Mouse (Mus musculus): ENCODE results near the gene Ttc9b. TPM values are rescaled to one million over a fixed set of nuclear protein-coding genes. Genes with fewer than 3 reads are reported as not detected.

Ttc9b gene
- polyA plus RNA-seq, 1 experiment from 2014 or later = 0.07 TPM

DNA sequence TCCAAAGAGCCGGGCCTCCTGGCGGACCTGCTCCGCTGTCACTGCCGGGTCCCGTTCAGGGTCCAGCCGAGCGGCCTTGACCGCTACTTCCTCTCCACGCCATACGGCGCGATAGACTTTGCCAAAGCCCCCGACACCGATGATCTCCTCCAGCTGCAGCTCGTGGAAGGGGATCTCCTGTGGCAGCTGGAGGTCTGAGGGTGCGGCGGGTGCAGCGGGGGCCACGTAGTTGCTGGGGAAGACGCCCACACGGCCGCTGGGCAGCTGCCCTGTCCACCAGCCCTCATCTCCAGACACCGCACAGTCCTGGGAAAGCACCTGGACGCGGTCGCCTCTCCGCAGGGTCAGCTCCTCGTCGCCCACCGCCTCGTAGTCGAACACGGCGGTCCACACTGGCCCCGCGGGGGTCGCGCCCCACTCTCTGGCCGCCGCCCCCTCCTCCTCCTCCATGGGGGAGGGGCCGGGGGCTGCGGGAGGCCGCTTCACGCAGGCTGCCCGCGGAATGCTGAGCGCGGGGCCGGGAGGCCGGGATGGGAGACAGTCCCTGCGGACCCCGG lies 19.9 kb downstream of the Ttc9b start:
- H3K27ac ChIP-seq (ENCODE audit: low read length) = no peak overlapping the region

DNA sequence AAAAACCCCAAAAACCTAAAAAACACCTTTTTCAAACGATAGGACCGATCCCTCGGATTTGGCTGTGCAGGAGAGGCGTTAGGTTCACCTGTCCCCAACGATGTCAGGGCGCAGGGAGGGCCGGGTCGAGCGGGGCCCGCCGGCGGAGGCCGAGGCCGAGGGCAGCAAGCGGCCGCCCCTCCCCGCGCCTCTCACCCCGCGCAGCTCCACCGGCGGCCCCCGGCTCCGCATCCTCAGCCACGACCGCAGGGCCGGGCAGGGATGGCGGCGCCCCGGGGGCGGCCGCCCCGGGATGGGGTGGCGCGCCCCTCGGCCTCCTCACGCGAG lies 20.4 kb downstream of the Ttc9b start:
- ATAC-seq (replicated peaks; ENCODE audit: extremely low read depth, insufficient read depth, low FRiP score) = peak; percentile 79
- peaks cover 4% of the 10 kb centered on the region; the same call in 1 of the 2 replicates for H3K36me3 ChIP-seq (ENCODE audit: control insufficient read depth, insufficient read depth)
- 0% methylated on average over 37 of the region's 38 CpGs for WGBS
- H3K4me1 ChIP-seq (ENCODE audit: control insufficient read depth, insufficient read depth, low read length) = peaks cover 6% of the 10 kb centered on the region
- no peaks in the 10 kb centered on the region for H3K27me3 ChIP-seq (ENCODE audit: control insufficient read depth, insufficient read depth, low read length)
- peak overlapping the region; percentile 82 for H3K9ac ChIP-seq (ENCODE audit: low read length)
- peak overlapping the region; percentile 99 for H3K4me2 ChIP-seq (ENCODE audit: low read depth, low read length)
- H3K9me3 ChIP-seq (replicated peaks; ENCODE audit: control insufficient read depth, low read length) = no peaks in the 10 kb centered on the region
- H3K27ac ChIP-seq (ENCODE audit: low read length) = peak overlapping the region; percentile 93
- H3K4me3 ChIP-seq (ENCODE audit: low read length) = peak overlapping the region; percentile 88

More for the DNA sequence above, 19.9 kb downstream of the Ttc9b start:
- Histone ChIP-seq H3K9me3 (replicated peaks; ENCODE audit: control insufficient read depth, low read length) (no peaks in the 10 kb centered on the region), H3K4me3 (ENCODE audit: low read length) (peak overlapping the region; percentile 88), H3K4me2 (ENCODE audit: low read depth, low read length) (peak overlapping the region; percentile 99), H3K36me3 (ENCODE audit: control insufficient read depth, insufficient read depth) (peaks cover 4% of the 10 kb centered on the region; the same call in 1 of the 2 replicates), H3K9ac (ENCODE audit: low read length) (peak overlapping the region; percentile 82), H3K4me1 (ENCODE audit: control insufficient read depth, insufficient read depth, low read length) (peaks cover 6% of the 10 kb centered on the region), H3K27me3 (ENCODE audit: control insufficient read depth, insufficient read depth, low read length) (no peaks in the 10 kb centered on the region)
- 1% methylated on average over 48 of the region's 52 CpGs for WGBS
- 0 out of 2 replicates have a peak, but pooled peaks have one; percentile 12 for ATAC-seq (replicated peaks; ENCODE audit: extremely low read depth, insufficient read depth, low FRiP score)

DNA sequence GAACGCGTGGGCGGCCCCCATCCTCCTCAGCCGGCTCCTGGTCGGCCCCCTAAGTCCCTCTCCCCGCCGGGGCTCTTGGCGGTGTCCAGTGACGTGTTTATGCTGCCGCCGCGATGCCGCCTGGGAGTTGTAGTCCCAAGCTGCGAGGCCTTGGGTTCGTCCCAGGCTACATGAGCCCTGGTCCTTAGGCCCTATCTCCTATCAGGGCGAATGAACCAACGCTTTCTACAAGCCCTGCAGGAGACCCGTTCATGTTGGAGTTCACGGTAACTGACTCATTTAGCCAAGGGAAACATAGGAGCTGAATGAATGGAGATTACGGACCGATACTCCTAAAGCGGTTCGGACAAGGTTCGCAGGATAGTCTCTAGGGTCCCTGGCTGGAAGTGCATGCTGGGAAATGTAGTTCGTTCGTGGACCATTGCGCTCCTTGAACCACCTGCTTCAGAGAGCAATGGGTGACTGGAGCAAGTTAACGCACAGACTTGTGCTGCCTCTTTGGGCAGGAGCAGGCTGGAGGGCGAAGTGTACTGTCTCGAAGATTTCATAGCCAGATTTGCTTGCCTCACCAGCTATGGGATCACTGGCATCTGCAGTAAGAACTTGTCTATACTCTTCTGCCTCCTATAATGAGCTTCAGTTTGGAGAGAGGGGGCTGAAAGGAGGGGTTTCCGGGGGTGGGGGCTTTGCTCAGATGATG lies 21.0 kb downstream of the Ttc9b start, which contains the start of gene Map3k10:
Map3k10 (minus strand) TSS at position 77 of the 700 bp plus-strand sequence.
- Histone ChIP-seq H3K9ac (ENCODE audit: low read length) (peak within 1 kb of the TSS; percentile 82), H3K27me3 (ENCODE audit: control insufficient read depth, insufficient read depth, low read length) (no peaks in the 10 kb centered on the region), H3K36me3 (ENCODE audit: control insufficient read depth, insufficient read depth) (peaks cover 4% of the 10 kb centered on the region; the same call in 1 of the 2 replicates), H3K9me3 (replicated peaks; ENCODE audit: control insufficient read depth, low read length) (no peaks in the 10 kb centered on the region), H3K4me2 (ENCODE audit: low read depth, low read length) (peak within 1 kb of the TSS; percentile 99), H3K27ac (ENCODE audit: low read length) (peak within 1 kb of the TSS; percentile 93), H3K4me3 (ENCODE audit: low read length) (peak within 1 kb of the TSS; percentile 88), H3K4me1 (ENCODE audit: control insufficient read depth, insufficient read depth, low read length) (peaks cover 6% of the 10 kb centered on the region)
- whole genome bisulfite sequencing = under 1% methylated on average over 29 of the region's 31 CpGs
- ATAC-seq (replicated peaks; ENCODE audit: extremely low read depth, insufficient read depth, low FRiP score) = peak; percentile 96

DNA sequence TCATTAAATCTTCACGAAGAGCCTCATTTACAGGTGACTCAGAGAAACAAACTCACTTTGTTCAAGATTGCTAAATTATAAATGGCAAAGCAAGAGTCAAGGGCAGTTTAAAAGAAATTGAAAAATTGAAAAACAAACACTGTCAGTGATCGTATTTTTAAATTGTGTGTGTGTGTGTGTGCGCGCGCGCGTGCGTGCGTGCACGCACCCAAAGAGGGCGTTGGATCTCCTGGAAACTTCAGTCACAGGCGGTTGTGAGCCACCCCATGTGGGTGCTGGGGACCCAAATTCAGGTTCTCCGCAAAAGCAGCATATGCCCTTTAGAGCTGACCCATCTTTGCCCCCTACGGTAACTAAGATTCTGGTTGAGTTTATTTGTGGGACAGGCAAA lies 21.5 kb downstream of the Ttc9b start:
- 0 out of 2 replicates have a peak overlapping the region, but pooled peaks have one; percentile 82 for H3K9ac ChIP-seq (ENCODE audit: low read length)
- 35% methylated on average over 14 of the region's 14 CpGs for WGBS
- peak overlapping the region; percentile 99 for H3K4me2 ChIP-seq (ENCODE audit: low read depth, low read length)
- H3K36me3 ChIP-seq (ENCODE audit: control insufficient read depth, insufficient read depth) = peaks cover 4% of the 10 kb centered on the region; the same call in 1 of the 2 replicates
- H3K9me3 ChIP-seq (replicated peaks; ENCODE audit: control insufficient read depth, low read length) = no peaks in the 10 kb centered on the region
- no peaks in the 10 kb centered on the region for H3K27me3 ChIP-seq (ENCODE audit: control insufficient read depth, insufficient read depth, low read length)
- peaks cover 6% of the 10 kb centered on the region for H3K4me1 ChIP-seq (ENCODE audit: control insufficient read depth, insufficient read depth, low read length)
- H3K27ac ChIP-seq (ENCODE audit: low read length) = no peak overlapping the region
- no peak for ATAC-seq (replicated peaks; ENCODE audit: extremely low read depth, insufficient read depth, low FRiP score)
- H3K4me3 ChIP-seq (ENCODE audit: low read length) = peak overlapping the region; percentile 88

DNA sequence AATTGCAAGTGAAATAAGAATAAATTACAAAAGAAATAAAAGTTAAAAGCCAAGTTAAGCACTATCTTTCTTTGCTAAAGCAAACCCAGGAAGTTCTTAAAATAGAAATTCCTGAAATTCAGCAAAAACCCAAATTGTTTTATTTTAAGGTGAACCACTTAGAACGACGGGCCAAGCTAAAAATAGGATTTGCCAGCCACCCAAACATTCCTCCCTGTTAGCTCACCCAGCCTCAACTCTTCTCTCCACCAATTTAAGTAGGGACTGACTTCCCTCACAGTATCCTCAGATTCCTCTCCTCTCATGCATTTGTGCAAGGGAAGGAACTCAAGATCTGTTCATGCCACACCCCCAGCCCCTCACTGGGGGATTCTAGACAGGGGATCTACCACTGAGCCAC lies 29.5 kb downstream of the Ttc9b start:
- Histone ChIP-seq H3K27ac (ENCODE audit: low read length) (no peak overlapping the region), H3K36me3 (ENCODE audit: control insufficient read depth, insufficient read depth) (no peaks in the 10 kb centered on the region), H3K4me3 (ENCODE audit: low read length) (no peak overlapping the region), H3K9me3 (replicated peaks; ENCODE audit: control insufficient read depth, low read length) (no peaks in the 10 kb centered on the region), H3K4me2 (ENCODE audit: low read depth, low read length) (no peak overlapping the region), H3K4me1 (ENCODE audit: control insufficient read depth, insufficient read depth, low read length) (no peaks in the 10 kb centered on the region), H3K9ac (ENCODE audit: low read length) (no peak overlapping the region), H3K27me3 (ENCODE audit: control insufficient read depth, insufficient read depth, low read length) (0 out of 2 replicates have a peak, but pooled peaks cover 3% of the 10 kb centered on the region)
- ATAC-seq (replicated peaks; ENCODE audit: extremely low read depth, insufficient read depth, low FRiP score) = no peak
- WGBS = 10% methylated on average over 2 of the region's 2 CpGs

DNA sequence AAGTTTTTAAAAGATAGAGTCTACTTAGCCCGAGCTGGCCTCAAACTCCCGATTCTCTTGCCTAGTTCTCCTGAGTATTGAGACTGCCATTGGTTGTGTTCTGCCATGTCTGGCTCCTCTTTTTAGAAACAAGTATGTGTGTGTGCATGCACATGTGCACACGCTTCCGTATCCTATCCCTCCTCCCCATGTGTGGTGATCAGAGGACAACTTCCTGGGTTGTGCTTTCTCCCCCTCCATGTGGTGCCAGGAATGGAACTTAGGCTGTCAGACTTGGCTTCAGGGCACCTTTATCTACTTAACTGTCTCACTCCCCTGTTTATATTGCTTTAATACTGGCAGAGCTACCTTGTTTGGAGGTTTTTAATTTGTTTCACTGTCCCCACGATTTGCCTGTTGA lies 31.5 kb downstream of the Ttc9b start:
- WGBS = 28% methylated on average over 5 of the region's 5 CpGs
- no peaks in the 10 kb centered on the region for H3K36me3 ChIP-seq (ENCODE audit: control insufficient read depth, insufficient read depth)
- H3K4me3 ChIP-seq (ENCODE audit: low read length) = no peak overlapping the region
- 0 out of 2 replicates have a peak, but pooled peaks cover 3% of the 10 kb centered on the region for H3K27me3 ChIP-seq (ENCODE audit: control insufficient read depth, insufficient read depth, low read length)
- peak overlapping the region; percentile 0; the same call in 1 of the 2 replicates for H3K4me2 ChIP-seq (ENCODE audit: low read depth, low read length)
- no peak overlapping the region for H3K27ac ChIP-seq (ENCODE audit: low read length)
- no peak overlapping the region for H3K9ac ChIP-seq (ENCODE audit: low read length)
- H3K9me3 ChIP-seq (replicated peaks; ENCODE audit: control insufficient read depth, low read length) = no peaks in the 10 kb centered on the region
- peaks cover 4% of the 10 kb centered on the region for H3K4me1 ChIP-seq (ENCODE audit: control insufficient read depth, insufficient read depth, low read length)
- no peak for ATAC-seq (replicated peaks; ENCODE audit: extremely low read depth, insufficient read depth, low FRiP score)

DNA sequence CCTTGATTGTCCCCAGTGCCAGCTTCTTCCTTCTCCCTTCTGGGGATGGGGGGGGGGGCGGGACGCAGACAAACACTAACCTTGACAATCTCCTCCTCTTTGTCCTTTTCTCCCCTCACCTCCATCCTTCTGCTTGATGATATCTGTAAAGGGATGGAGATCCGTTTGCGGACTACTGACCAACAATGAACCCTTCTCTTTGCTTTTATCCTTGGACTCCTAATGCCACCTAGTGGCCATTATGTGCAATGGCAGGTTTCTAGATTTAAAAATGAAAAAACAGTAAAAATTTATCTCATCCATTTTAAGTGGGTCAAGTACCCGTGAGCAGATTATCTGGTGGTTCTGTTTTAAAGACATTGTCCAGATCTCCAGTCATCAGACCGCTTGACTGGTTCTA lies 32.0 kb downstream of the Ttc9b start:
- no peak overlapping the region for H3K9ac ChIP-seq (ENCODE audit: low read length)
- H3K27me3 ChIP-seq (ENCODE audit: control insufficient read depth, insufficient read depth, low read length) = 0 out of 2 replicates have a peak, but pooled peaks cover 3% of the 10 kb centered on the region
- peaks cover 4% of the 10 kb centered on the region for H3K4me1 ChIP-seq (ENCODE audit: control insufficient read depth, insufficient read depth, low read length)
- H3K27ac ChIP-seq (ENCODE audit: low read length) = no peak overlapping the region
- no peaks in the 10 kb centered on the region for H3K36me3 ChIP-seq (ENCODE audit: control insufficient read depth, insufficient read depth)
- no peak overlapping the region for H3K4me3 ChIP-seq (ENCODE audit: low read length)
- ATAC-seq (replicated peaks; ENCODE audit: extremely low read depth, insufficient read depth, low FRiP score) = no peak
- peak overlapping the region; percentile 0; the same call in 1 of the 2 replicates for H3K4me2 ChIP-seq (ENCODE audit: low read depth, low read length)
- 0% methylated on average over 6 of the region's 6 CpGs for WGBS
- H3K9me3 ChIP-seq (replicated peaks; ENCODE audit: control insufficient read depth, low read length) = no peaks in the 10 kb centered on the region

DNA sequence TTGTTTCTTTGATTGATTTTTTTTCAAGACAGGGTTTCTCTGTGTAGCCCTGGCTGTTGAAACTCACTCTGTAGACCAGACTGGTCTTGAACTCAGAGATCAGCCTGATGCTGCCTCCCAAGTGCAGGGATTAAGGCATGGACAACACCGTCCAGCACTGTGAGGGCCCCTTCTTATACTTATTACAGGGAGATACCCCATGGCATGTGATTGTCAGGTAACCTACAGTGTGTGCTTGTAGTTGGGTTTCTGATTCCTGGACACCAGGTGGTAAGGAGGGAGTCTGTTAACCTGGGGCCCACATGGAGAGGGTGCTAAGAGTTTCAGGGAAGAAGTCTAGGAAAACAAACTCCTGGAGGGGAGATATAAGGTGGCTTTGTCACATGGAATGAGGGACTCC lies 33.3 kb downstream of the Ttc9b start:
- 69% methylated on average over 1 of the region's 1 CpGs for WGBS
- Histone ChIP-seq H3K4me2 (ENCODE audit: low read depth, low read length) (no peak overlapping the region), H3K9ac (ENCODE audit: low read length) (no peak overlapping the region), H3K27me3 (ENCODE audit: control insufficient read depth, insufficient read depth, low read length) (0 out of 2 replicates have a peak, but pooled peaks cover 3% of the 10 kb centered on the region), H3K4me3 (ENCODE audit: low read length) (no peak overlapping the region), H3K27ac (ENCODE audit: low read length) (no peak overlapping the region), H3K4me1 (ENCODE audit: control insufficient read depth, insufficient read depth, low read length) (peaks cover 4% of the 10 kb centered on the region), H3K36me3 (ENCODE audit: control insufficient read depth, insufficient read depth) (no peaks in the 10 kb centered on the region), H3K9me3 (replicated peaks; ENCODE audit: control insufficient read depth, low read length) (no peaks in the 10 kb centered on the region)
- ATAC-seq (replicated peaks; ENCODE audit: extremely low read depth, insufficient read depth, low FRiP score) = no peak

DNA sequence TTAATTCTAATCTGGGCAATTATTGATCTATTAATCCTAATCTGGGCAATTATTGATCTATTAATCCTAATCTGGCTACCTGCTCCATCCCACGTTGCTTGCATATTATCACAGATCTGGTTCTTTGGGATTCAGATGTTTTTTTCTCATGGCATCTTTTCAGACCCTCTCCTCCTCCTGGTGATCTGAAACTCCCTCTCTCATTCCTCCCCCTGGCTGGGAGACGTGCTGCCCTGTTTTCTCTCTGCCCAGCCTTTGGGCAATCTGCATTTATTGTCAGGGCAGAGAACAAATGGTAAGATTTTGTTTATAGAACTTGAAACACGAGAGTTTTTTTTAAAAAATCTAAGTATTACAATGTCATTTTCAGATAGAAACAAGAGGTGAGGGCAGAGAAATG lies 34.1 kb downstream of the Ttc9b start:
- Histone ChIP-seq H3K36me3 (ENCODE audit: control insufficient read depth, insufficient read depth) (no peaks in the 10 kb centered on the region), H3K4me2 (ENCODE audit: low read depth, low read length) (no peak overlapping the region), H3K27ac (ENCODE audit: low read length) (no peak overlapping the region), H3K9ac (ENCODE audit: low read length) (no peak overlapping the region), H3K9me3 (replicated peaks; ENCODE audit: control insufficient read depth, low read length) (no peaks in the 10 kb centered on the region), H3K4me3 (ENCODE audit: low read length) (no peak overlapping the region), H3K4me1 (ENCODE audit: control insufficient read depth, insufficient read depth, low read length) (peaks cover 4% of the 10 kb centered on the region), H3K27me3 (ENCODE audit: control insufficient read depth, insufficient read depth, low read length) (0 out of 2 replicates have a peak, but pooled peaks cover 3% of the 10 kb centered on the region)
- no peak for ATAC-seq (replicated peaks; ENCODE audit: extremely low read depth, insufficient read depth, low FRiP score)
- 69% methylated on average over 3 of the region's 3 CpGs for WGBS

Data from heart, embryonic 16.5 days (tissue).